22 mouse cellular contexts compared by ENCODE assay signal in genomic region chr1:133150556-133150955, GRCm38 (mm10). TPM values are rescaled to one million over a fixed set of nuclear protein-coding genes. Genes with fewer than 3 reads are reported as not detected.
A peak's percentile ranks its signal among the peaks of the same experiment; 100 is the strongest.
DNase-seq lines count a peak whose midpoint lies in the region; ATAC-seq and TF ChIP-seq lines count a peak whose summit lies in the region.
"Had no signal": no experiment of that assay in that cellular context is flagged by ENCODE, and none has a peak within 500 bp of the region (broad histone marks: within the 10 kb centered on the region; RNA-seq: fewer than 3 reads in every experiment).

No protein-coding gene starts in this region.

- TF ChIP-seq POLR2A in thymus, adult 2 months (IDR thresholded peaks at IDR 0.05; ENCODE audit: control insufficient read depth, extremely low read depth, insufficient read depth, low read length, poor library complexity) = no peak

- 95% methylated on average over 2 of the region's 2 CpGs for WGBS in midbrain, embryonic 11.5 days
- 90% methylated on average over 2 of the region's 2 CpGs for WGBS in midbrain, embryonic 10.5 days
- WGBS in thymus, adult 2 months = 84% methylated on average over 2 of the region's 2 CpGs

- H3K9ac ChIP-seq in midbrain, embryonic 11.5 days (ENCODE audit: low read length) = no peak overlapping the region

- H3K4me1 ChIP-seq in midbrain, embryonic 11.5 days (ENCODE audit: control insufficient read depth, insufficient read depth, low read length) = no peaks in the 10 kb centered on the region
- 0 out of 2 replicates have a peak, but pooled peaks cover 3% of the 10 kb centered on the region for H3K4me1 ChIP-seq in midbrain, embryonic 10.5 days
- H3K4me1 ChIP-seq in thymus, adult 2 months (replicated peaks; ENCODE audit: control insufficient read depth, insufficient read depth, low read length) = no peaks in the 10 kb centered on the region

- no peak for TF ChIP-seq CTCF in thymus, adult 2 months (IDR thresholded peaks at IDR 0.05; ENCODE audit: borderline replicate concordance, control insufficient read depth, extremely low read depth, insufficient read depth, low read length, poor library complexity)

- ATAC-seq in midbrain, embryonic 11.5 days (ENCODE audit: low FRiP score) = no peak
- ATAC-seq: activated CD4-positive, CD25-positive, alpha-beta regulatory T cell, adult 4 months; CD4-positive, CD25-positive, alpha-beta regulatory T cell, adult 4 months; Patski had no signal

- no peaks in the 10 kb centered on the region; the same call in 1 of the 2 replicates for H3K9me3 ChIP-seq in midbrain, embryonic 11.5 days (ENCODE audit: control insufficient read depth, low read length)
- H3K9me3 ChIP-seq in midbrain, embryonic 10.5 days (replicated peaks) = peaks cover 10% of the 10 kb centered on the region; the same call in 1 of the 2 replicates

- peak; percentile 14 for DNase-seq in midbrain, embryonic 11.5 days (ENCODE audit: low spot score, missing footprints)
- no peak for DNase-seq in midbrain, embryonic 10.5 days (ENCODE audit: low spot score)
- DNase-seq in thymus, adult 2 months = peak; percentile 37
- DNase-seq in thymus, postnatal 4 days = no peak
- peak; percentile 55 for DNase-seq in thymus, postnatal 14 days
- no peak for DNase-seq in thymus, postnatal 10 days (ENCODE audit: low spot score in 2 of 2)
- DNase-seq in thymus, postnatal 25 days = peak; percentile 27
- DNase-seq in thymus, postnatal 0 days (ENCODE audit: low spot score) = no peak
- DNase-seq: adrenal gland, adult 2 months; adrenal gland, adult 8-10 months; adrenal gland, postnatal 10 days; adrenal gland, postnatal 14 days; adrenal gland, postnatal 25 days; adrenal gland, postnatal 36 days; B cell, adult 2 months; cerebellum, adult 11 months; cerebellum, adult 11-12 months had no signal

- no peak overlapping the region for H3K4me3 ChIP-seq in midbrain, embryonic 11.5 days (ENCODE audit: low read depth, low read length)
- no peak overlapping the region for H3K4me3 ChIP-seq in midbrain, embryonic 10.5 days
- H3K4me3 ChIP-seq in thymus, adult 2 months (ENCODE audit: control insufficient read depth, insufficient read depth, low read length) = no peak overlapping the region

- no peak overlapping the region for H3K4me2 ChIP-seq in midbrain, embryonic 11.5 days

- no peak overlapping the region for H3K27ac ChIP-seq in midbrain, embryonic 11.5 days (ENCODE audit: low read depth, low read length)
- no peak overlapping the region for H3K27ac ChIP-seq in midbrain, embryonic 10.5 days (replicated peaks)
- H3K27ac ChIP-seq in thymus, adult 2 months (ENCODE audit: control insufficient read depth, insufficient read depth, low read length) = no peak overlapping the region

- no peaks in the 10 kb centered on the region for H3K36me3 ChIP-seq in midbrain, embryonic 11.5 days (ENCODE audit: control insufficient read depth, insufficient read depth, low read length)
- no peaks in the 10 kb centered on the region for H3K36me3 ChIP-seq in midbrain, embryonic 10.5 days
- H3K36me3 ChIP-seq in thymus, adult 2 months (ENCODE audit: control insufficient read depth, insufficient read depth, low read length) = no peaks in the 10 kb centered on the region
- H3K36me3 ChIP-seq: G1E had no signal

- no peaks in the 10 kb centered on the region for H3K27me3 ChIP-seq in midbrain, embryonic 11.5 days (ENCODE audit: control insufficient read depth, insufficient read depth, low read length)
- H3K27me3 ChIP-seq in midbrain, embryonic 10.5 days (ENCODE audit: low read depth, poor library complexity, severe bottlenecking) = no peaks in the 10 kb centered on the region
- no peaks in the 10 kb centered on the region for H3K27me3 ChIP-seq in thymus, adult 2 months (ENCODE audit: control insufficient read depth, insufficient read depth, low read length)
- H3K27me3 ChIP-seq: CH12.LX, Patski had no signal

RNA-seq across cellular contexts. Expression of gene Plekha6, which starts 13.5 kb away (rescaled TPM):
- 15.7 and 17.0 TPM in 2 replicates for polyA plus RNA-seq in midbrain, embryonic 11.5 days (2014; fragmentation: Nextera tagmentation; extraction: Ambion mirVana)
- polyA plus RNA-seq in midbrain, embryonic 10.5 days (2016; fragmentation: Nextera tagmentation; extraction: Ambion mirVana) = 12.5 and 15.7 TPM in 2 replicates
- polyA plus RNA-seq in thymus, adult 2 months (2012; rRNA removed) = 5.1 and 9.4 TPM in 2 replicates
- 0.28 and 0.44 TPM in 2 replicates for polyA plus RNA-seq in thymus, postnatal 0 days (2015; fragmentation: Nextera tagmentation; extraction: Ambion mirVana)
- polyA plus RNA-seq: CD4-positive, CD25-positive, alpha-beta regulatory T cell, adult 4 months had no signal

RNA-seq across cellular contexts. Expression of gene Ppp1r15b, which starts 19.6 kb away (rescaled TPM):
- 49.5 and 53.0 TPM in 2 replicates for polyA plus RNA-seq in midbrain, embryonic 11.5 days (2014; fragmentation: Nextera tagmentation; extraction: Ambion mirVana)
- polyA plus RNA-seq in midbrain, embryonic 10.5 days (2016; fragmentation: Nextera tagmentation; extraction: Ambion mirVana) = 48.9 and 56.8 TPM in 2 replicates
- polyA plus RNA-seq in thymus, adult 2 months (2012; rRNA removed) = 45.8 and 55.0 TPM in 2 replicates
- 32.4 and 34.2 TPM in 2 replicates for polyA plus RNA-seq in thymus, postnatal 0 days (2015; fragmentation: Nextera tagmentation; extraction: Ambion mirVana)

Comparison
In these comparisons a context has a peak if more than half of its experiments do, and no peak if none do; other contexts are left out.
1. DNase-seq: peak in midbrain, embryonic 11.5 days (single experiment), thymus, adult 2 months (single experiment), thymus, postnatal 14 days (single experiment) and thymus, postnatal 25 days (single experiment); none in midbrain, embryonic 10.5 days (single experiment), thymus, postnatal 4 days (single experiment), thymus, postnatal 10 days (0 of 2) and thymus, postnatal 0 days (single experiment).